Mouse (Mus musculus) neutrophil, adult 5-6 weeks (primary cell): ENCODE measurements around the gene Abhd12. TPM values are rescaled to one million over a fixed set of nuclear protein-coding genes. Genes with fewer than 3 reads are reported as not detected.
"Not testable (repeated sequence)": the region's sequence is repeated elsewhere in the genome, so short reads cannot be mapped to it uniquely, and the experiment has no call there.

ENCODE experiments used
- ATAC-seq: fragments of 151-379, 151-347 bp; 2 replicates; pipeline ENCODE4 v1.8.0; 2017; ENCODE audit warnings: mild to moderate bottlenecking, moderate TSS enrichment; ENCODE audit not compliant: insufficient number of reproducible peaks, poor library complexity, low FRiP score, severe bottlenecking; ENCODE audit errors: extremely low read depth
- total RNA-seq: library from RNA; stranded (forward); fragments of 200-1000 nt; gene quantifications from 2 replicates; pipeline ENCODE4 v1.2.3, GENCODE M21; 2017

Abhd12 gene
- total RNA-seq, 1 experiment from 2014 or later: 55.6 TPM

GRCm38 (mm10) chr2:150914781-150915515, 10.4 kb upstream of the Abhd12 start:
- ATAC-seq: no peak

GRCm38 (mm10) chr2:150910295-150910881, 5.8 kb upstream of the Abhd12 start:
- ATAC-seq: no peak

GRCm38 (mm10) chr2:150909429-150910039, 5.0 kb upstream of the Abhd12 start:
- ATAC-seq: peak; percentile 89

- not testable (repeated sequence) for ATAC-seq
Measured at GRCm38 (mm10) chr2:150908881-150909280, 4.3 kb upstream of the Abhd12 start.

- ATAC-seq: peak; percentile 30
Measured at GRCm38 (mm10) chr2:150904936-150905450, 452 bp upstream of the Abhd12 start, which contains the start of gene Gins1. TSS of gene Gins1 (plus strand) at chr2:150905400.

GRCm38 (mm10) chr2:150902347-150902746, 2.2 kb downstream of the Abhd12 start:
- ATAC-seq: no peak

- ATAC-seq: no peak
Measured at GRCm38 (mm10) chr2:150900341-150900740, 4.2 kb downstream of the Abhd12 start.

GRCm38 (mm10) chr2:150895691-150896252, 8.8 kb downstream of the Abhd12 start:
- peak; percentile 53; the same call in 1 of the 2 replicates for ATAC-seq

- ATAC-seq: peak; percentile 35; the same call in 1 of the 2 replicates
Measured at GRCm38 (mm10) chr2:150894617-150895267, 9.8 kb downstream of the Abhd12 start.

GRCm38 (mm10) chr2:150887370-150887769, 17.2 kb downstream of the Abhd12 start:
- no peak for ATAC-seq

GRCm38 (mm10) chr2:150886315-150886714, 18.2 kb downstream of the Abhd12 start:
- ATAC-seq: no peak

GRCm38 (mm10) chr2:150885814-150886213, 18.7 kb downstream of the Abhd12 start:
- ATAC-seq: no peak

GRCm38 (mm10) chr2:150884779-150885110, 19.8 kb downstream of the Abhd12 start:
- no peak for ATAC-seq

- ATAC-seq: no peak
Measured at GRCm38 (mm10) chr2:150884075-150884778, 20.3 kb downstream of the Abhd12 start.

GRCm38 (mm10) chr2:150877561-150877960, 27.0 kb downstream of the Abhd12 start:
- ATAC-seq: no peak

- ATAC-seq: no peak
Measured at GRCm38 (mm10) chr2:150875226-150875625, 29.3 kb downstream of the Abhd12 start.

GRCm38 (mm10) chr2:150874508-150874907, 30.0 kb downstream of the Abhd12 start:
- peak; percentile 36; the same call in 1 of the 2 replicates for ATAC-seq

- ATAC-seq: peak; percentile 77; the same call in 1 of the 2 replicates
Measured at GRCm38 (mm10) chr2:150869446-150869845, 35.1 kb downstream of the Abhd12 start.
